Mouse (Mus musculus) hematopoietic stem cell, adult 5-6 weeks (primary cell): ENCODE data around the gene Prg2. TPM values are rescaled to one million over a fixed set of nuclear protein-coding genes. Genes with fewer than 3 reads are reported as not detected.

Experiments
- ATAC-seq, 2 experiments: fragments of 125-278 bp in 1 of 2; replicated peaks in 1 of 2; 2 replicates each; pipeline ENCODE4 v1.8.0; 2016 to 2017; ENCODE audit warnings: inconsistent platforms in 2 of 2, mild to moderate bottlenecking in 2 of 2, moderate number of reproducible peaks in 2 of 2, low read depth in 1 of 2, moderate TSS enrichment in 1 of 2; ENCODE audit not compliant: low FRiP score in 2 of 2, poor library complexity in 2 of 2, severe bottlenecking in 2 of 2, insufficient read depth in 1 of 2, low TSS enrichment in 1 of 2
- total RNA-seq: library from RNA; stranded (forward); fragments of 172-1452, 232-1000 nt; gene quantifications from 2 replicates; pipeline ENCODE4 v1.2.3, GENCODE M21; 2017

Gene Prg2
- total RNA-seq: 86.3 and 239 TPM in 2 replicates

DNA sequence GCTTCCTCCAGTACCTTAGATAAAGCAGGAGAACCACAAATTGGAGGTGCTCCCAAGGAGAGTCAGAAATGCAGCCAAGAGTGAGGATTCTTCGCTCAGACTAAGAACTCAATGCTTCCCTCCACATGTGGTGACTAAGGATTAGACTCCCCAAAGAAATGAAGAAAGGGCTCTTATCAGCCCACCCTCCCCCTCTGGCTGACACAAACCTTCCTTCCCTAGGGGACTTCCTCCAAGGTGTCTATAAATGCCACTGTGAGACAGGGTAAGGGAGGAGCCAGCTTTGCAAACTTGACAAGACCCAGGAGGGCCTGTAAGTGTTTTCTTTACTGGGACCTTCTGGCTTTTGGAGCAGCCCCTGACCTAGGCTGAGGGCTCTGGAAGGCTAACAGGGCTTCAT lies at the start of gene Prg2:
Gene Prg2, plus strand, starts transcription at position 274 of the 400 bp plus-strand sequence.
- ATAC-seq: peak; percentile 37 to 45; a peak in 3 of 4 replicates

GRCm38 (mm10) chr2:84933992-84934648 lies 46.1 kb upstream of the Prg2 start:
- no peak for ATAC-seq

- no peak for ATAC-seq
These were observed 45.6 kb upstream of the Prg2 start for GRCm38 (mm10) chr2:84934649-84935007.

DNA sequence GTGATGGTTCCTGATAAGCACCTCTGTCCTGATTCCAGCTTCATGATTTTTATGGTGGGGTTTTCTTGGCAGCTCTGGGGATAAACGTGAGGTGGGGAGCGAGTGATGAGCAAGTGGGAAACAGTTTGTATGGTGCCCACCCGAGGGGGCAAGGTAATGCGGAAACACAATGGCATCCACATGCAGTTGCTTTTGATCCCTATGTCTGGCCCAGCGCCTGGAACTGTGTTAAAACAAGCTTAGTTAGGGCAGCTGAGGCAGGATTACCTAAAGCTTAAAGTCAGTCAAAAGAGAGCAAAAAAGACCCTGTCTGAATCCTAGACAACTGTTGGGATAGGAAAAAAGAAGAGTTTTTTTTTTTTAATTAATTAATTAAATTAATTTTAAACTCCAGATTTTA lies 45.2 kb upstream of the Prg2 start:
- ATAC-seq: no peak

- ATAC-seq: peak; percentile 92
These were observed 43.5 kb upstream of the Prg2 start, which contains the start of gene Slc43a3 for GRCm38 (mm10) chr2:84936474-84937429. Gene Slc43a3, plus strand, starts transcription at chr2:84936579.

DNA sequence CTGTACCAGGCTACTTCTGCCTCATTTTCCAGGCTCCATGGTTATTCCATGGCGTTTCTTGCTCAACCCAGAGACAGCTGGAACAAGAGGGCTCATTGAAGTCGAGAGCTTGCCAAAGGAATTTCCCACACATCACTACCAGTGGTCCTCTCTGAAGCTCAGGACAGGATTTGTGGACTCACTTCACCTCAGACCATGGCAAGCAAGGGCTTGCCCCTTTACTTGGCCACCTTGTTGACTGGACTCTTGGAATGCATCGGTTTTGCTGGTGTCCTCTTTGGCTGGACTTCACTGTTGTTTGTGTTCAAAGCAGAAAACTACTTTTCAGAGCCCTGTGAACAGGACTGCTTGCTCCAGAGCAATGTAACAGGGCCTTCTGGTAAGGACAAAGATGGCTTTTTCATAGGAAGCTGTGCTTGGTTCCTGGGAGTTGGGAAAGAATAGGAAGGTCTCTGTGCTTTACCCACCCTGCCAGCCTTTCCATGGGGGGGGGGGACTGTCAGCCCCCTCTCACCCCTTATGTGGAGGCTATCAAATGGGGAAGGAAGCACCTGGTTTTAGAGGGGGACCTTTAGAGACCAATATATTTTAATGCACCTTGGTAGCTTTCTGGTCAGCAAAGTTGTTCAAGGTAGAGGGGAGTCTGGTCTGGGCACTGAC lies 42.6 kb upstream of the Prg2 start:
- ATAC-seq: no peak

GRCm38 (mm10) chr2:84938249-84938946 lies 41.9 kb upstream of the Prg2 start:
- ATAC-seq: peak; percentile 35 to 57

GRCm38 (mm10) chr2:84939306-84939705 lies 41.0 kb upstream of the Prg2 start:
- ATAC-seq: no peak

- ATAC-seq: no peak
These were observed 40.5 kb upstream of the Prg2 start for GRCm38 (mm10) chr2:84939711-84940110.

GRCm38 (mm10) chr2:84941332-84941731 lies 38.9 kb upstream of the Prg2 start:
- no peak for ATAC-seq

GRCm38 (mm10) chr2:84941795-84942194 lies 38.5 kb upstream of the Prg2 start:
- no peak for ATAC-seq

GRCm38 (mm10) chr2:84947154-84947771 lies 33.0 kb upstream of the Prg2 start:
- no peak for ATAC-seq

DNA sequence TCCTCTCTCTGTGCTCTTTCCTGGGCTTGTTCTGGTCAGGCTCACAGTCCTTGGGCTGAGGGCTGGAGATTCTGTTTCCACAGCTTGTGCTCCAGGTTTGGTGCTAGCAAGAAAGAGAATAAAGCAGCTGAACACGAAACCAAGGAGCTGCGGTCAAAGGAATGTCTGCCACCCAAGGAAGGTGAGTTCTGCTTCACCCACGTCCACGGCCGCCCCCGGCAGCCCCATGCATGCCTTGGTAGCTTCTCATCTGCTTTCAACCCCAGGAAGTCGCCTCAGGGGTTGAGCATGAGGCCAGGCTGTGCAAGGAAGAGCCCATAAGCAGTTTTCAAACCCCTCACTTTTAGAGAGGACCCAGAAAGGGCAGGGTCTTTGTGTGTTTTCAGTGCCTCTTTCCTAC lies 32.0 kb upstream of the Prg2 start:
- no peak for ATAC-seq

GRCm38 (mm10) chr2:84948721-84949120 lies 31.5 kb upstream of the Prg2 start:
- ATAC-seq: no peak

DNA sequence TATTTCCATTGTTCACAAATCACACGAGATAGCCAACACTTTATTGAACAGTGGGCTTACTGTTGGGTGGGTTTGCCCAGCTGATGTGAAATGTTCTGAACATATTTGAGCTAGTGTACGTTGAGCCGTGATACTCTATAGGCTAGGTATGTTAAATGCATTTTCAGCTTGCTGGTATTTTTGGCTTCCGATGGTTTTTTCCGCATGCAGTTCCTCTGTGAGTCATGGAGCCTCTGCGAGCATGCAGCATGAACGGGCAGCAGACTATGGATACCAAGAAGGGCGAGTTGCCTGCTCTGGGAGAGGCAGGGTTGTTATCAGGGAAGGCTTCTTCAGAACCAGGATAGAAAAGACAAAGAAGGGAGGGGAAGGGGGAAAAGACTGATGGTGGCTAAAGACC lies 29.2 kb upstream of the Prg2 start:
- ATAC-seq: no peak

DNA sequence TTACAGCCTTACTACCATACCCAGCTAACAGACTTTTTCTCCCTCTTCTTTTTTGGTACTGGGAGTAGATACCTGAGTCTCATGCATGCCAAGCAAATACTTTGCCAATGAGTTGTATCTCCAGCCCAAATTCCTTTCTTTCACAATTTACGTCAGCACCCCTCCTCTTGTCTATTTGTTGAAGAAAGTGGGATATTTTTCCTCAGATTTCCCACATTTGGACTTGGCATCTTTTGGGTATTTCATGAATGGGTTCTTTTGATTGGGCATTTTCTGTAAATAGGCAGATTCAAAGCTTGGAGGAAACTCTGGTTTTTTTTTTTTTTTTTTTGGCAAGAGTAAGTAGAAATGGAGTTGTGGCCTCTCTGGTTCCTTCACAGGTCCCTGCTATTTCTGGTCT lies 28.0 kb upstream of the Prg2 start:
- ATAC-seq: no peak

DNA sequence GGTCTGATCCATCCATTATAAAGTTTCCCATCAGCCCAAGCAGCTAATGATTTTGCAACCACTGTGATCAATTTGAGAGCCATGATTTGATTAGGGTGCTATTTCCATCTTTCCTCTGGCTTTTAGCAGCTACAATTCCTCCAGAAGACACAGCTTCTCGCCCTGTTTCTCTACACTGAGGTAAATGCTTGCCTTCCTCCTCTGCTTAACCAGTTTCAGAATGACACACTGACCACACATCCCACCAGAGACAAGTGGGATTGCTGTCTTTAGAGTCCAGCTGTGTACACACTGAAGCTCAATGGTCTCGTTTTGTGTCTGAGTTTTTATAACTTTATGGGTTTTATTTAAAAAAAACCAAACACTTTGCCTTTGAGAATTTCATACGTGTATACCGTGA lies 27.6 kb upstream of the Prg2 start:
- no peak for ATAC-seq
